ENCODE assay signal across 19 mouse cellular contexts in genomic region chr4:47746498-47747190, GRCm38 (mm10).
DNase-seq lines count a peak whose midpoint lies in the region; ATAC-seq and TF ChIP-seq lines count a peak whose summit lies in the region.
"Had no signal": no experiment of that assay in that cellular context is flagged by ENCODE, and none has a peak within 500 bp of the region (broad histone marks: within the 10 kb centered on the region; RNA-seq: fewer than 3 reads in every experiment).

No protein-coding gene starts in this region.

- TF ChIP-seq POLR2A in kidney, adult 2 months (IDR thresholded peaks at IDR 0.05; ENCODE audit: low read depth, low read length) = no peak

- no peak overlapping the region for H3K9ac ChIP-seq in midbrain, embryonic 13.5 days (replicated peaks)
- H3K9ac ChIP-seq in midbrain, embryonic 14.5 days (replicated peaks; ENCODE audit: low read length) = no peak overlapping the region
- H3K9ac ChIP-seq: embryonic facial prominence, embryonic 13.5 days; kidney, embryonic 15.5 days; limb, embryonic 15.5 days; lung, embryonic 14.5 days had no signal

- DNase-seq in A20 (ENCODE audit: low read depth, low spot score) = peak; percentile 92
- DNase-seq in CD4-positive, CD25-positive, alpha-beta regulatory T cell, adult 2 months (ENCODE audit: low read depth, low spot score) = peak; percentile 49
- peak; percentile 34 for DNase-seq in induced T-regulatory cell, adult 2 months (ENCODE audit: low read depth)
- peak; percentile 59 to 64 for DNase-seq in spleen, postnatal 36 days (ENCODE audit: low spot score in 2 of 2)
- no peak for DNase-seq in midbrain, embryonic 14.5 days
- DNase-seq in kidney, adult 2 months = no peak
- DNase-seq in kidney, postnatal 36 days = no peak
- DNase-seq: cerebellum, adult 11-12 months; gastrocnemius, postnatal 14 days; heart, postnatal 14 days; lung, embryonic 14.5 days; right cerebral cortex, postnatal 25 days had no signal

- H3K4me3 ChIP-seq in midbrain, embryonic 13.5 days (replicated peaks) = no peak overlapping the region
- no peak overlapping the region for H3K4me3 ChIP-seq in midbrain, embryonic 14.5 days (replicated peaks; ENCODE audit: low read depth, low read length)
- no peak overlapping the region for H3K4me3 ChIP-seq in kidney, adult 2 months (ENCODE audit: insufficient read depth, low read depth, low read length)
- H3K4me3 ChIP-seq: embryonic facial prominence, embryonic 13.5 days; heart, embryonic 10.5 days; kidney, embryonic 15.5 days; layer of hippocampus, adult 2 months; limb, embryonic 15.5 days had no signal

- H3K9me3 ChIP-seq in midbrain, embryonic 13.5 days = no peaks in the 10 kb centered on the region
- no peaks in the 10 kb centered on the region for H3K9me3 ChIP-seq in midbrain, embryonic 14.5 days (ENCODE audit: control insufficient read depth, low read length)
- H3K9me3 ChIP-seq: embryonic facial prominence, embryonic 13.5 days; heart, embryonic 10.5 days; kidney, embryonic 15.5 days; limb, embryonic 15.5 days had no signal

- H3K36me3 ChIP-seq in midbrain, embryonic 13.5 days = no peaks in the 10 kb centered on the region
- no peaks in the 10 kb centered on the region for H3K36me3 ChIP-seq in midbrain, embryonic 14.5 days (ENCODE audit: control insufficient read depth, insufficient read depth, low read length)
- H3K36me3 ChIP-seq in kidney, adult 2 months (ENCODE audit: control insufficient read depth, insufficient read depth, low read length) = no peaks in the 10 kb centered on the region
- H3K36me3 ChIP-seq: embryonic facial prominence, embryonic 13.5 days; heart, embryonic 10.5 days; kidney, embryonic 15.5 days; limb, embryonic 15.5 days had no signal

- H3K27me3 ChIP-seq in midbrain, embryonic 13.5 days = no peaks in the 10 kb centered on the region
- H3K27me3 ChIP-seq in midbrain, embryonic 14.5 days (ENCODE audit: control insufficient read depth, insufficient read depth, low read length) = no peaks in the 10 kb centered on the region
- no peaks in the 10 kb centered on the region for H3K27me3 ChIP-seq in kidney, adult 2 months (replicated peaks; ENCODE audit: control insufficient read depth, insufficient read depth, low read length)
- H3K27me3 ChIP-seq: embryonic facial prominence, embryonic 13.5 days; kidney, embryonic 15.5 days; limb, embryonic 15.5 days; Patski had no signal

- H3K27ac ChIP-seq in midbrain, embryonic 13.5 days = no peak overlapping the region
- H3K27ac ChIP-seq in midbrain, embryonic 14.5 days (replicated peaks; ENCODE audit: low read depth, low read length) = no peak overlapping the region
- no peak overlapping the region for H3K27ac ChIP-seq in kidney, adult 2 months (ENCODE audit: insufficient read depth, low read depth, low read length)
- H3K27ac ChIP-seq: embryonic facial prominence, embryonic 13.5 days; heart, embryonic 10.5 days; kidney, embryonic 15.5 days; layer of hippocampus, adult 2 months; limb, embryonic 15.5 days had no signal

- no peak for ATAC-seq in midbrain, embryonic 13.5 days
- no peak for ATAC-seq in midbrain, embryonic 14.5 days (ENCODE audit: low FRiP score, low TSS enrichment)
- ATAC-seq: Patski had no signal

- no peak for TF ChIP-seq CTCF in kidney, adult 2 months (conservative IDR thresholded peaks at IDR 0.05; ENCODE audit: insufficient read depth, insufficient read length, low read depth, low read length)

- no peaks in the 10 kb centered on the region for H3K4me1 ChIP-seq in midbrain, embryonic 13.5 days (replicated peaks)
- no peaks in the 10 kb centered on the region for H3K4me1 ChIP-seq in midbrain, embryonic 14.5 days (ENCODE audit: control insufficient read depth, insufficient read depth, low read length)
- H3K4me1 ChIP-seq in kidney, adult 2 months (ENCODE audit: control insufficient read depth, insufficient read depth, low read length) = no peaks in the 10 kb centered on the region
- H3K4me1 ChIP-seq: embryonic facial prominence, embryonic 13.5 days; heart, embryonic 10.5 days; kidney, embryonic 15.5 days; limb, embryonic 15.5 days had no signal

- no peak overlapping the region for H3K4me2 ChIP-seq in midbrain, embryonic 13.5 days (replicated peaks)
- H3K4me2 ChIP-seq in midbrain, embryonic 14.5 days (ENCODE audit: low read length) = no peak overlapping the region
- H3K4me2 ChIP-seq: embryonic facial prominence, embryonic 13.5 days; kidney, embryonic 15.5 days; limb, embryonic 15.5 days; lung, embryonic 14.5 days had no signal

- WGBS in midbrain, embryonic 13.5 days = 86% methylated on average over 8 of the region's 8 CpGs
- 81% methylated on average over 8 of the region's 8 CpGs for WGBS in midbrain, embryonic 14.5 days
- 66% methylated on average over 8 of the region's 8 CpGs for WGBS in kidney, adult 2 months

Comparison
In these comparisons a context has a peak if more than half of its experiments do, and no peak if none do; other contexts are left out.
1. DNase-seq: peak in A20 (single experiment), CD4-positive, CD25-positive, alpha-beta regulatory T cell, adult 2 months (single experiment), induced T-regulatory cell, adult 2 months (single experiment) and spleen, postnatal 36 days (2 of 2); none in midbrain, embryonic 14.5 days (single experiment), kidney, adult 2 months (single experiment) and kidney, postnatal 36 days (0 of 2).